Mouse (Mus musculus) ovary, postnatal 36 days (tissue): Measurements from ENCODE around the gene Grhl3.

Experiments
- DNase-seq: peaks from one replicate; pipeline ENCODE4 v3.0.0; 2022; ENCODE audit warnings: low spot score, mixed read lengths

Gene Grhl3

DNA sequence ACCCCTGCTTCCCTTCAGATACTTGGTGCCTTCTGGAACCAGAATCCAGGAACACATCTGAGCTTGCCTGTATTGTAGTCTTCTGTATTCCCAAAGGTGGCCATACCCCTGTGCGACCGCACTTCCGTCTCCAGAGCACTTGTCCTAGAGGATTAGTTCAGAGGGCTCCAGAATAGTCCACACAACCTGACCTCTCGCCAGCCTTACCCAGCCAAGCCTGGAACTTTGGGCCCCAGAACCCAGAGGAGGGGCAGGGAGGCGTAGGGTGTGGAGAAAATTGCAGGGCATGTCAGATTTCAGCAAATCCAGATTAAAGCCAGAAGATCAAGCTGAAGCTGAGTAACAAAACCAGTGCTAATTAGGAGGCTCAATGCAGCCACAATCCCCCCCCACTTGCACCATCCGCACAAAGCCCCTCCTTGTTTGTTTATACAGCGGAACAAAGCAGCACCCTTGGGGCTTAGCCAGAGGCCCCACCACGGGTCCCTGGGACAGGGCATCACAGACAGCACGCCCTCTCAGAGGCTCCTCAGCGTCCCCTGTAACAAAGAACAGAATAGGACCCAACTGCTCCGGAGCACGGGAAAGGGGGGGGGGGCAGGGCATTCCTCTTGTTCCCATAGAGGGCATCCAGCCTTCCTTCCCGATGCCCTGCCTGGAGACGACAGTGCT, 47.3 kb downstream of the Grhl3 start:
- DNase-seq, result no peak

DNA sequence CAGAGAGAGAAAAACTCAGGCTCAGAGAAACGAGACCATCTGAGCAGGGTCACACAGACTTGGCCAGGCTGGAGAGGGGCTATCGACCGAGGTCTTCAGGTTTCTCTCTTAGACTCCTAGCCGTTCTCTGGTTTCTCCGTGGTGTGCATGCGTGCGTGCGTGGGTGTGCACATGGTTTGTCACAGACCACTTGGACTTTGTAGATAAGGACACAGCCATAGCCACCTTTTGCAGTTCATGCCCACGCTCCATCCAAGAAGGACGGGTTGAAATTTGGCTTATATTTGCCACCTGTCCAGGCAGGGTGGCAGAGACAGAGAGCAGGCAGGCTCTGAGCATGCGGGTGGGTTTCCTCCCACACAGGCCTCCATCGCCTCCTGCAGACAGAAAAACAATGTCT, 48.4 kb downstream of the Grhl3 start:
- no peak for DNase-seq

DNA sequence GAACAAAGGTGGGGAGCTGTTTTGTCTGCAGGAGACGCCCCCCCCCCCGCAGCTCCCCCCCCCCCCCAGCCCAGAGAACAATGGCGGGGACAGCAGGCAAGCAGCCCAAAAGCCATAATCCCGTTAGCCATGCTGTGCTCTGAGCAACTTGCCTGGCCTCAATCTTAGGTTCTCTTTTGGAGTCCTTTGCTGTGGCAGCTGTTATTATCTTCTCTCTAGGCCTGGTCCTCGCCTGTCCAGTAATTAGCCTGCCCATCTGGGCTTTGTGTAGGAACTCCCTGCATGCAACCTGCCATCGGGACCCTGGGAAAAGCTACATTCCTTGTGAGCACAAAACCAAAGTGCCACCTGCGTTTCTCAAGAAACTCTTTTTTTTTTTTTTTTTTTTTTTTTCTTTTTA, 49.5 kb downstream of the Grhl3 start:
- DNase-seq, result no peak

DNA sequence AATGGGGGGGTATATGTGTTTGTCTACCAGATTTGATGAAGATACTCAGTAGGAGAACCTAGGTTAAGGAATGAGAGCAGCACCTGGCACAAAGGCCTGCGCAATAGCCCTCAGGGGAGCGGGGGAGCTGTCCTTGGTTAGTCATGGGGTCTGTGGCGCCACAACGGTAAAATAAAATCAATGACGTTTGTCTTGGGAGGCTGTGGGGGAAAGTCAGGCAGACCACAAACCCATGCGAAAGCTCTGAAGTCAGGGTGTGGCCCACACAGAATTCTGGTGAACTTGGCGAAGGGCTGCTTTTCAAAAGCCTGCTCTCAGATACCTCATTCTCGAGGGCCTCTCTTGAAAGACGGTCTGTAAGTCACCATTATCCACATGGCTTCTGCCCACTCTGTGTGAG, 53.0 kb downstream of the Grhl3 start:
- no peak for DNase-seq

DNA sequence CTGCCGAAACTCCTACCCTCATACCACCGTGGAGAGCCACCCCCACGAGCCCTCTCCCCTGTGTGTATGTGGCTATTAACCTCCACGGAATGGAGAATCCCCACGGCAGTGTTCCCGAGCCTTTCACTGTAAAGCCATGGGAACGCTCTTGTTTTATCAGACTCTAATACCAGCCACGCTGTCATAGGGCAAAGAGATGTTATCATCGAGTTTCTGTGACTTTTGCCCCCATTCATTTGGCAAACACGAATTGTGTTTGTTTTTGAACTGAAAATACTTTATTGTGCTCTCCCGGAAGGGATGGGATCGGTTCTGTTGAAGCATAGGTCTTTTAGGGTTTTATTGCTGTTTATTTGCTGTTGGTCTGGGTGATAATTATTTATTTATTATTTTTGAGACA, 55.3 kb downstream of the Grhl3 start:
- no peak for DNase-seq

DNA sequence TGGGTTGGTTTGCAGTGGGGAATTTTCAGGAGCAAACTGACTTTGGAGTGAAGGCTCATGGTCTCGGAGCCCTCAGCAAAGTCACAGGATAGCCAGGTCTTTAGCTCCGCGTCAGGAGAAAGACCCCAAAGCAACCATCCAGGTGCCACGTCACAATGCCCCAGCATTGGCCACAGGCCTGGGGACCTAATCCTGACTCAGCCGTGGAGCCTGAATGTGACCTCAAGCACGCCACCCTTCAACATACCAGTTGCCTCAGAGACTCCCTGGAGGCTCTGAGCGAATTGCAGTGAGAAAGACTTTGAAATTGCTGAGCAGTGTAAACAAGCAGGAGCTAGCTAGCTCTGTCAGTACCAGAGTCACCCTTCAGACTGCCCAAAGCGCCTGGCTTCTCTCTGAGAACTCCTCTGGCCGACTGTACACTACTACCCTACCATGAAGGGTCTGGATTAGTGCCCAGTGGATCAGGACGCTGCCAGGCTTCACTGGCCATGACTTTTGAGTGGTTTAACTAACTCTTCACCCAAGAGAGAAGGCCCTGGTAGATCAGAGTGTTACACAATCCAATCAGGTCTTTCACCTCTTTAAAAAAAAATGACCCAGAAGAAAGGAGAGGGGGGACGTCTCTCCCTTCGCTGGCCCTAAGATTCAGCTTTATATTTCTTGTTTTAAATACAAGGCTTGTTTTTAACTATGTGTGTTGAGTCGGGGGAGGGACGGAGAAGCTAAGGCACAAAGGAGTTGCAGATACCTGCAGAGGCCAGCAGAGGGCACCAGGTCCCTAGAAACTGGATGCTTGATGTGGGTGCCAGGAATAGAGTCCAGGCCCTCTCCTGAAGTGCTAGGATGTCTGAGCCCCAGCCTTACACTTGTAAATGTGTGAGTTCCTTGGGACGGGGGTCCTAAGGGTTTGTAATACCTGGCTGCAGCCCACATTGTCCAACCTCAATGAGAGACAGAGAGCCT, 56.8 kb downstream of the Grhl3 start:
- peak; percentile 52 for DNase-seq

DNA sequence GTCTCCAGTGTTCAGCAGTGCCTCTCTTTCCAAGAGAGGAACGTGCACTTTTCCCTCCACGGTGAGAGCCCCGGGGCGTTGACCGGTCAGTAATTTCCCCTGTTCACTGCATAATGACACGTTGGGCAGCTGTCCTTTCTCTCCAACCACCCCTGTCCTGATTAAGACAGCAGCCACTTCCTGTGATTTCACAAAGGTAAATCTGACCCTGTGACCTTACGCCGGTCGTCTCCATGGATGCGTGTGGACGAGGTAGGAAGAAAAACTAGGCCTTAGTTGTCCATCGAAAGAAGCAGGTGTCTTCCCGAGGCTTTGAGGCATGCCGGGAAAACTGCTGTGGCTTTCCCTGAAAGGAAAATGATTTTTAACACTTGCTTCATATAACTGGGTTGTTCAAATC, 58.5 kb downstream of the Grhl3 start:
- DNase-seq, result no peak

DNA sequence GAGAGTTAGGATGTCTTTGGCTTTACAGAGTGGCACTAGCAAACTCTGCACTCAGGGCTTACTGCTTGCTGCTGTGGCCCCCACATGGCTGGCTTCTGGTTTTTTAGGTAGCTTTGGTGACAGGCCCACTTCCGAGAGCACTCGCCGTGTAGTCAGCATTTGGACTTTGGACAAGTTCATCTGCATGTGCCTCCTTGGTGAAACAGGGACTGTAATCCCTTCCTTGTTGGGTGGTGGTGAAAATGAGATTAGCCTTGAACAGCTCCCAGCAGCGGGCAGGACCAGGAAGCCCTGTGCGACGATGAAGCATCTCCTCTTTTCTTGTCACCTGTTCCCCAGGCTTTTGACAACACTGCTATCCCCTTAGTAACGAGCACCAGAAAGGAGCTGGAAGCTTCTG, 59.6 kb downstream of the Grhl3 start:
- DNase-seq, result no peak

DNA sequence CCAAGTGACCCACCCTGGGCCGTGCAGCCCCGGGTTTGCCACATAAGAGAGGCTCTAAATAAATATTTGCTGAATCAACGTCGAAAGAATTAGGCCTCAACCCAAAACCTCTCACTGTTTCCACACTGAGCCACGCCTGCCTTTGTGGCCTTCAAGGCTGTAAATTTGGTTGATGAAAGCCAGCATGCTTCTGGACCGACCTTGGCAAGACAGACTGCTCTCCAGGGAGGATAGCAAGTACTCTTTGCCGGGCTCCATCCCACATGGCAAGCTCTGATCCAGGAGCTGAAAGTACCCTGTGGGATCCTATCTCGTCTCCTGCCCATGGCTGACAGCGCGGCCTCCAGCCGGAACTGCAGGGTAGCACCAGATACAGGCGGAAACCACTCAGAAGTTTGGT, 63.9 kb downstream of the Grhl3 start:
- no peak for DNase-seq

DNA sequence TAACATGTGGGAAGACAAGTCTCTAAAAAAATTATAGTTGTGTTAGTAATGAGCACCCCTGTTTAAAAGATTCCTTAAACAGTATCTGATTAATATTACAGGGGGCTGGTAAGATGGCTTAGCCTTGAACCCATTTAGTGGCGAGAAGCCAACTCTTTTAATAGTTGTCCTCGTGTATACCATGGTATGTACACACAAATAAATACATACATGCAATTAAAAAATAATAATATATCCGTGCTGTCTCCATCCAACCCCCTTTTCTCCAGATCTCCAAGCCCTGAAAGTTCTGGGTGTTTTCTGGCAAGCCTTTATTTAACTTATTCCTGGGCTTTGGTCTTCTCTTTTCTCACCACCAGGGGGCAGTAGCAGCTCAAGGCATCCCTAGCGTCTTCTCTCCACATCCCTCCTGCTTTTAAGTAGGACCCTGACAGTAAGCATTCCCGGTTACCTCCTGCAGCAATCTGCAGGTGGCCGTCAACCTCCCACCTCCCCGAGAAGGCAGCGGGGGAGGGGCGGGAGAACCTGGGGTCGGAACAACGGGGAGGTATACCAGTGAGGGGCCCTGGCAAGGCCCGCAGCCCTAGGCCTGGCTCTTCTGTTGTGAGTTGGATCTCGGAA, 64.9 kb downstream of the Grhl3 start:
- DNase-seq, result peak; percentile 28

DNA sequence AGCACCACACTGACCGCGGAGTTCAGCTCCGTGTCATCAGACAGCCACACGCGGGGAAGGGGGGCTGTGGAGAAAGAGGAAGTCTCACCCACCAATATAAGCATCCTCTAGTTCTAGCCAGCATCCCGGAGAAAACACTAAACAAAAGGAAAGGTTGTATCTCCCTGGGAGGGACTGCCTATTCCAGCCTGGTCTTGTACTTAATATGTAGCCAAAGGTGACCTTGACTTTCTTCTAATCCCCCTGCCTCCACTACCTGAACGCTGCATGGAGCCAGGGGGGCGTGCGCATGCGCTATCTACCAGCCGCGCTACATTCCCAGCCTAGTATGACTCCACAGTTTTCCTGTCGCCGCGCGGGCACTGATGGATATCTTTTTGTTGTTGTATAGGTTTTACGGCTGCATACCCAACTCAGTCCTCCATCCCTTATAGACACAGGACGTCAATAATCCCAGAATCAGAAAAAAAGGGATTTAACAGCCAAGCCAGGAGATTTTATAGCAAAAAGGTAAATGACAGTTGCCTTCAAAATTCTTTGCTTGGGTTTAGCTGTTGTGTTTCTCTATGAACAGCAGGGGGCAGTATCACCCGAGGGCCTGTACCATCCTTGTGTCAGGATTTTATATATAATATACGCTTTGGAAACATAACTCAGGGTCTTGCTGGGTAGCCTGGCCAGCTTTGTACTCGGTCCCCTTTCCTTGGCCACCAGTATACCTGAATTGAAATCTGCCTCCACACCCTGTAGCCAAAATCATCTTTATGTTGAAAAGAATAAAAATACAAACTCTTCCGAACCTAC, 65.7 kb downstream of the Grhl3 start:
- DNase-seq, result no peak

DNA sequence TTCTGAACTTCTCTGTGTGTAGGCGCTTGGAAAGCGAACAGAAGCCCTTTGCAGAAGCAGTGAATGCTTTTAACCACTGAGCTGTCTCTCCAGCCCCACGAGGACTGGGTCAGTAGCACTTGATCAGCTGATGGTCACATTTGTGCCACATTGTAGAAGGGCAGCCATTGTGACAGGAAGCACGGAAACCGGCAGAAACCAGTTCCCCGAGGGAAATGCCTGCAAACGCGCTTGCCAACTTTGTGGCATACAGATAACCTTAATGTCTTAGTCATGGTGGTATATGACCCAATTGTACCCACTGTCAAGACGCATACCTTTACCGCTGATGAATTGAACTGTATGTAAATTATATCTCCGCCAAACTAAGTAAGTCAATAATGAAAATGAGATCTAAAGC, 67.6 kb downstream of the Grhl3 start:
- DNase-seq, result no peak

DNA sequence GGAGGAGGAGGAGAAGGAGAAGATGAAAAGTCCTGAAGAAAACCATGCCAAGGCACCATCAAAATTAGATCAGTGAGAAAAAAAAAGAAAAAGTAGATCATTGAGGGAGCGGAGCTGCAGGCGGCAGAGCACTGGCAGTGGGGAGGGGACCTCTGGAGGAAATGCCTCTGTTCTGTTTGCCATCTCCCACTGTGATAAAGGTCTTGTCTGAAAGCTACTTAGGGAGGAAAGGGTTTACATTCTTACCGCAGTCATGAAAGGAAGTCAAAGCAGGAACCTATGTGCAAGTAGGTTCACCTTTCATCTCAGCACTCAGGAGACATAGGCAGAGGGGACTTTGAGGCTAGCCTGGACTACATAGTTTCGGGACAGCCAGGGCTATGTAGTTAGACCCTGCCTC, 71.8 kb downstream of the Grhl3 start:
- DNase-seq, result no peak

DNA sequence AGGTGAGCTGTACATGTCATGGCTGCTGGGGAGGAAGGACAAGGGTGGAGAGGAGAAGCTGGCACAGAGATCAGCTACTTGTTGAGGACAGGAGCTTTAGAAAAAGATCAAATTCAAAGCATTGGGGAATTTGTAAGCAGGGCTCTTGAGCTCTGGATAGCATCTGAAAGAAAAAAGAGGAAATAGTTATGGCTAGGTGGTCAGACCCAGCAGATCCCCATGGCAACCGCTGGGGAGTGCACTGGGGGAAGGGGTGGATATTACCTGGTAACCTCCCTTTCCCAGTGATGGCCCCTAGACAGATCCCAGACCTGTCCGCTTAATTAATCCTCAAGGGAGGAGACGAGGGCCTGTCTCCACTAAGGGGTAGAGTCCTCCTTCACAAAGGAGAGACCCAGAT, 73.6 kb downstream of the Grhl3 start:
- DNase-seq, result no peak

DNA sequence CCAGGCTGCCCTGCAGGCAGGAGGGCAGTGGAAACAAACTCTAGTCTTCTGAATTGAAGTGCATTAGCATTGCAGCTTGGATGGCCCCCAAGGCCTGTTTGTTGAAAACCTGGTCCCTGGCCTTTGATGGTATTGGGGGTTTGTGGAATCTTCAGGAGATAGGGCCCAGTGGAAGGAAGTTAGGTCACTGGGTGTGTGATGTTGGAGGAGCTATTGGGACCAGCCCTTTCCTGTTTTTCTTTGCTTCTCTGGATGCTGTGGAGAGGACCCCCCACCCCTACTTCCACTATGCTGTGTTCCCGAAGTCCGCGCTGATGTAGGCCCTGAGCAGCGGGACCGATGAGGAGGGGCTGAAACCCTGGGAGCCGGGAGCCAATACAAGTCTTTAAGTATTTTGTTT, 75.3 kb downstream of the Grhl3 start:
- no peak for DNase-seq

DNA sequence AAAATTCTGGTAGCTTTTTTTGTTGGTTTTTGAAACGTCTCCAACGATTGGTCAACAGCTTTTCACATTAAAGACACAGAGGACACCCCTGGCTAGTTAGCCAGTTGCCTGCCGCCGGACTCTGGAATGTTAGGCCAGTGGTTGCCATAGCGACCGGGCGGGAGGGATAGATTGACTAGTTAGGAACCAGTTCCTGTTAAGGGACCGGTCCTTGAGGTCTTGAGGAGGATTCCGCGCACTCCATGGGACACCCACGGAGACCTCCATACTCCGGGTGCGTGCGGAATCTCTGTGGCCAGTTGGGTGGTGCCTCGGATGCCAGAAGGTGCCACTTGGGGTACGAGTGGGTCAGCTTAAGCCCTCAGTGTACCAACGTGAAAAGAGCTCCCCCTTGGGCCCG, 77.6 kb downstream of the Grhl3 start:
- peak; percentile 67 for DNase-seq

DNA sequence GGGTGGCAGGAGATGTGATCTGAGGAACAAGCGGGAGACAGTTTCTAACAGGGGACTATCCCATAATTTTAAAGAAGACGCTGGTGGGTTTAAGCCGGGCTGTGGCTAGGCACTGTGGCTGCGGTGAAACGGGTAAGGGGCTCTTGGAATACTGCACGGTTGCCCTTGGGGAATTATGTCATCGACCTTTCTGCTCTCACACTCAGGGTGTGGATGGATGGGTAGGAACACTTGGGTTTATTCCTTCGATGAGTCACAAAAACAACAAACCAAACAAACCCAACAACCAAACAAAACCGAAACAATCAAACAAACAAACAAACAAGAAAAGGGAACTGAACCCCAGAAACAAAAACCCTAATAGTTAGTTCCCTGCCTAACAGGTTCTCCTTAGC, 78.0 kb downstream of the Grhl3 start:
- no peak for DNase-seq

DNA sequence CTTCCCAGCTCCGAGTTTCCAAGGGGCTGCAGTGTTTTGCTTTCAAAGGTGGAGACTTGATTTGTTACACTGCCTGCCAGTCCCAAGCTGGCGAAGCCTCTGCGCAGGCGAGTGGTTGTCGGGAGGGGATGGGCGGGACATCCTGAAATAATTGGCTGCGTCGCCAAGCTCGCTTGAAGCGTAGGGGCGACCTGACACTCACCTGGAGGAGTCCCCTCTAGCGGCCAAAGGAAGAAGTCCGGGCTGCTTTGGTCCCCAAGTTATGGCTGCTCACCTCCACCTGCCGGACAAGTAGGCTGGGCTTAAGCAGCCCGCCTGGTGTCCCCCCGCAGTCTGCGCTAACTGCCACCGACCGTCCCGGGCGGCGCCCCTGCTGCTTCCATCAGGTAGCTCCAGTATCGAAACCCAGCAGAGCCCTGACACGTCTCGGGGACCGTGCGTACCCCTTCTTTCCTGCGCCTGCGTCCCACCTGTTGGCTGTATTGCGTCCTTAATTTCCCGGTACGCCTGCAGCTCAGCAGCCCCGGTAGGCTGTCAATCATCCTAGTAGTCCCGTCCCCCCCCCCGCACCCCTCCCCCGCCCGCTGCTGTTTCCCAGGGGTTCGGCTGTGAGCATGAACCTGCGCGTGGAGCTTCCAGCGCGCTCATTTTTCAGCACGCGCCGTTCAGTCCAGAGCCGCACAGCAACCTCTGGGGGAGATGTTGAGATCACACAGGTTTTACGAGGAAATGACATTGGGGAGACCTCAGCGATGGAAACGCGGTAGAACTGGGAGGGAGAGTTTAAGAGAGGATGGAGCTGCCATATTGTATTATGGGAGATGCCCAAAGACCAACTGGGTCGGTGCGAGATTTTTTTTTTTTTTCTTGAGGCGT, 78.7 kb downstream of the Grhl3 start, which contains the start of the genes Stpg1 and Nipal3:
TSS of gene Stpg1 (plus strand) at position 270 of the 876 bp plus-strand sequence.
TSS of gene Nipal3 (minus strand) at position 518 of the 876 bp plus-strand sequence.
- DNase-seq, result peak; percentile 83

DNA sequence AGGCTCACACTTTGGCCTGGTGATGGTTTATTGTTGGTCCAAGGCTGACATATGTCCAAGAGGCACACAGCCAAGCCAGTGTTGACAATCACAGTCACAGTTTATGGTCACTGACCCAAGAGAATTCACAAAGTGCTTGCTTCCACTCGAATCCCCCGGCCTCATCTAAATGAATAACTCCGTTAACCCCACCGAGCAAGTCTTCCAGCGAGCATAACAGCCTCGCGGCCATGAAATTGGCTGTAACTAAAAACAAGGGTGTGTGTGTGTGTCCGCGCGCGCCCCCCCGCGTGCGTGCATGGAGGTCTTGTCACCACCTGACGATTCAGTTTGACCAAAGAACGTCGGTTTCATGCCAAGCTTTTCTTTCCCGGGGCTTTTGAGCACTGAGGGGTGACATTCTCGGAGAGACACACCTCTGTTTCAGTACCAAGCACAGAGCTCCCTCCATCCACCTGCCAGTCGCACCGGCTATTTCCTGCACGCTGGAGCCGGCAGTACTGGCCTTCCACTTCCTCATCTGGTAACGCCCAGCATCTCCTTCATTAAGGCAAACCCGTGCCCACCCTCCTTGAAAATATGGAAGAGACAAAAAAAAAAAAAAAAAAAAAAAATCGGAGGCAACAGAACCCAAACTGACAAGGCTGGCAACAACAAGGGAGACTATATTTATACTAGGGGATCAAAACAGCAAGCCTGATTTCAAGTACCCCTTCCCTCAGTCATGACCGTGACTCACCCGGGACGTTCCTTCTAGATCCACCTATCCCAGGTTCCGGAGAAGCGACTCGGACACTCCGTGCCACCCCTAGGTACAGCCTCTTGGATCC, 79.5 kb downstream of the Grhl3 start:
- peak; percentile 45 for DNase-seq

DNA sequence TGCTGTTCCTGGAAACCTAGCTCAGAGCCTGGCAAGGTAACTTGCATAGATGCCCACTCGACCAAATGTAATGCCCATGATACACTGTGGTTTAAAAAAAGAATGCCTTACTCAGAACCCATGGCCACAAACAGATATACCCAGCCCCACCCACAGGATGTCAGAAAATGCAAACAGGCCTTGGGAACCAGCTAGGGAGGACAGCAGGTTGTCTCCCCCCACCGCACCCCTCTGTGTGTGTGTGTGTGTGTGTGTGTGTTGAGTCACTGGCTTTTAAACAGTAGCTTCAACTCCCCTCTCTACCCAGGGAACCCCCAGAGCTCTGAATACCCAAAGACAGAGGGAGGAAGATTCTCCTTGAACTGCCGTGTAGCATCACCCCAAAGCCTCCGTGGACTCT, 80.2 kb downstream of the Grhl3 start:
- no peak for DNase-seq
